Comparison of ENCODE assay signal across 9 mouse cellular contexts in genomic region chr16:6348581-6349241, GRCm38 (mm10).
A peak's percentile ranks its signal among the peaks of the same experiment; 100 is the strongest.
DNase-seq lines count a peak whose midpoint lies in the region; ATAC-seq lines count a peak whose summit lies in the region.
"Had no signal": no experiment of that assay in that cellular context is flagged by ENCODE, and none has a peak within 500 bp of the region (broad histone marks: within the 10 kb centered on the region; RNA-seq: fewer than 3 reads in every experiment).

No protein-coding gene starts in this region.

- peaks cover 23% of the 10 kb centered on the region for H3K4me1 ChIP-seq in midbrain, embryonic 15.5 days
- H3K4me1 ChIP-seq: liver, embryonic 13.5 days had no signal

- ATAC-seq in midbrain, embryonic 15.5 days (replicated peaks) = peak; percentile 89
- no peak for ATAC-seq in megakaryocyte progenitor cell, adult 5-6 weeks (replicated peaks; ENCODE audit: poor library complexity)

- H3K9ac ChIP-seq in midbrain, embryonic 15.5 days = peak overlapping the region; percentile 60
- H3K9ac ChIP-seq: liver, embryonic 13.5 days had no signal

- H3K36me3 ChIP-seq in midbrain, embryonic 15.5 days (replicated peaks) = no peaks in the 10 kb centered on the region
- H3K36me3 ChIP-seq: liver, embryonic 13.5 days had no signal

- H3K27me3 ChIP-seq in midbrain, embryonic 15.5 days (replicated peaks) = no peaks in the 10 kb centered on the region

- H3K4me3 ChIP-seq in midbrain, embryonic 15.5 days = peak overlapping the region; percentile 52
- H3K4me3 ChIP-seq: liver, embryonic 13.5 days had no signal

- H3K4me2 ChIP-seq in midbrain, embryonic 15.5 days = peak overlapping the region; percentile 73
- H3K4me2 ChIP-seq: liver, embryonic 13.5 days had no signal

- H3K27ac ChIP-seq in midbrain, embryonic 15.5 days = peak overlapping the region; percentile 90
- H3K27ac ChIP-seq: liver, embryonic 13.5 days had no signal

- peak; percentile 37 to 51 for DNase-seq in kidney, postnatal 4 days
- DNase-seq in kidney, adult 11 months = no peak
- DNase-seq in cerebellum, adult 9-11 months = peak; percentile 88
- peak; percentile 55 to 57 for DNase-seq in frontal cortex, postnatal 10 days (ENCODE audit: low spot score in 2 of 2)
- peak; percentile 68 to 70 for DNase-seq in layer of hippocampus, postnatal 36 days
- peak; percentile 7 for DNase-seq in testis, postnatal 14 days (ENCODE audit: low spot score)
- DNase-seq: liver, embryonic 13.5 days had no signal

- H3K9me3 ChIP-seq in midbrain, embryonic 15.5 days = no peaks in the 10 kb centered on the region
- H3K9me3 ChIP-seq: liver, embryonic 13.5 days had no signal

- under 1% methylated on average over 41 of the region's 41 CpGs for WGBS in midbrain, embryonic 15.5 days
